Mouse (Mus musculus) heart, postnatal 0 days (tissue): ENCODE data around the gene Gm20518. TPM values are rescaled to one million over a fixed set of nuclear protein-coding genes. Genes with fewer than 3 reads are reported as not detected.

Experiments used
- ATAC-seq: fragments of 200-750 bp; cut with Nextera tagmentation; 2 replicates; pipeline ENCODE4 v1.8.0; 2017; ENCODE audit warnings: low read depth, moderate number of reproducible peaks, moderate library complexity; ENCODE audit not compliant: insufficient read depth
- DNase-seq: peaks from one replicate; pipeline ENCODE4 v3.0.0-alpha.2; 2016; ENCODE audit warnings: low spot score
- H3K27ac ChIP-seq: fragments of 300-500 bp; sonication (generic); 2 replicates; pipeline ENCODE4 v1.5.1; 2014; ENCODE audit warnings: low read depth, mild to moderate bottlenecking
- H3K27me3 ChIP-seq: fragments of 300-500 bp; sonication (generic); 2 replicates; pipeline ENCODE4 v1.6.1; 2014; ENCODE audit warnings: low read length, mixed read lengths; ENCODE audit not compliant: control insufficient read depth, insufficient read depth
- H3K36me3 ChIP-seq: fragments of 300-500 bp; sonication (generic); replicated peaks from 2 replicates; pipeline ENCODE4 v1.6.1; 2014; ENCODE audit warnings: low read length, mixed read lengths; ENCODE audit not compliant: control insufficient read depth, insufficient read depth
- H3K4me1 ChIP-seq: fragments of 300-500 bp; sonication (generic); 2 replicates; pipeline ENCODE4 v1.6.1; 2014; ENCODE audit warnings: antibody characterized with exemption; ENCODE audit not compliant: control insufficient read depth, insufficient read depth
- H3K4me2 ChIP-seq: fragments of 300-500 bp; sonication (generic); 2 replicates; pipeline ENCODE4 v1.6.1; 2014; ENCODE audit warnings: low read depth, mild to moderate bottlenecking, low read length, moderate library complexity
- H3K4me3 ChIP-seq: fragments of 300-500 bp; sonication (generic); 2 replicates; pipeline ENCODE4 v1.5.1; 2014; ENCODE audit warnings: low read depth, low read length
- H3K9ac ChIP-seq: fragments of 300-500 bp; sonication (generic); replicated peaks from 2 replicates; pipeline ENCODE4 v1.6.1; 2014; ENCODE audit warnings: low read depth, low read length, mixed read lengths
- H3K9me3 ChIP-seq: fragments of 300-500 bp; sonication (generic); replicated peaks from 2 replicates; pipeline ENCODE4 v1.6.1; 2016; ENCODE audit warnings: low read length; ENCODE audit not compliant: control insufficient read depth
- CTCF ChIP-seq: IDR thresholded peaks from 2 replicates; pipeline ENCODE4 v1.5.1; 2016; ENCODE audit warnings: antibody characterized with exemption, control low read depth, low read depth
- EP300 ChIP-seq: IDR thresholded peaks from 2 replicates; pipeline ENCODE4 v1.6.1; 2016; ENCODE audit warnings: antibody characterized with exemption, low read depth
- WGBS: fragments of 180-500 bp; shearing (Covaris S2); extraction: QIAGEN DNeasy Blood & Tissue Kit; methylation state at CpG from one replicate; pipeline ENCODE4 v1.1.7; 2014; 5-methylcytosine and 5-hydroxymethylcytosine counted together
- polyA plus RNA-seq: library from polyadenylated mRNA; unstranded; fragments of >200 nt; fragmentation: Nextera tagmentation; extraction: Ambion mirVana; gene quantifications from 2 replicates; pipeline ENCODE4 v1.2.1, GENCODE M21; 2015
- total RNA-seq: library from RNA; depleted of rRNA; stranded (reverse); fragments of >200 nt; gene quantifications from 2 replicates; pipeline ENCODE4 v1.2.3, GENCODE M21; 2014; ENCODE audit warnings: low replicate concordance; rRNA removed

Gene Gm20518
- total and polyA plus RNA-seq, 2 experiments from 2014 or later = 0.05 TPM; not detected in 1

GRCm38 (mm10) chr16:17796519-17796918 is 95.0 kb downstream of the Gm20518 start:
- peak overlapping the region; percentile 4; the same call in 1 of the 2 replicates for H3K27ac ChIP-seq
- peak overlapping the region; percentile 77 for H3K4me2 ChIP-seq
- no peaks in the 10 kb centered on the region; the same call in 1 of the 2 replicates for H3K4me1 ChIP-seq
- peaks cover 46% of the 10 kb centered on the region for H3K27me3 ChIP-seq
- TF ChIP-seq EP300 (no peak), CTCF (no peak)
- DNase-seq = no peak
- no peaks in the 10 kb centered on the region for H3K9me3 ChIP-seq
- H3K4me3 ChIP-seq = peak overlapping the region; percentile 60
- H3K36me3 ChIP-seq = peaks cover 14% of the 10 kb centered on the region
- no peak for ATAC-seq
- H3K9ac ChIP-seq = no peak overlapping the region

GRCm38 (mm10) chr16:17795643-17796042 is 95.8 kb downstream of the Gm20518 start:
- ATAC-seq (no peak), DNase-seq (no peak)
- H3K4me3 ChIP-seq = no peak overlapping the region
- no peaks in the 10 kb centered on the region for H3K9me3 ChIP-seq
- no peak overlapping the region for H3K9ac ChIP-seq
- WGBS = 75% methylated on average over 5 of the region's 5 CpGs
- no peak overlapping the region for H3K4me2 ChIP-seq
- H3K36me3 ChIP-seq = peaks cover 23% of the 10 kb centered on the region
- peaks cover 38% of the 10 kb centered on the region for H3K27me3 ChIP-seq
- no peaks in the 10 kb centered on the region; the same call in 1 of the 2 replicates for H3K4me1 ChIP-seq
- no peak overlapping the region for H3K27ac ChIP-seq
- TF ChIP-seq CTCF (no peak), EP300 (no peak)

- H3K36me3 ChIP-seq = peaks cover 35% of the 10 kb centered on the region
- no peaks in the 10 kb centered on the region for H3K9me3 ChIP-seq
- TF ChIP-seq EP300 = no peak
- H3K4me1 ChIP-seq = no peaks in the 10 kb centered on the region; the same call in 1 of the 2 replicates
- ATAC-seq (no peak), DNase-seq (no peak)
- H3K4me2 ChIP-seq = no peak overlapping the region
- H3K27me3 ChIP-seq = peaks cover 25% of the 10 kb centered on the region
- H3K9ac ChIP-seq = no peak overlapping the region
- no peak overlapping the region for H3K4me3 ChIP-seq
- 86% methylated on average over 4 of the region's 4 CpGs for WGBS
- no peak overlapping the region for H3K27ac ChIP-seq
Measured at GRCm38 (mm10) chr16:17794047-17794446, 97.4 kb downstream of the Gm20518 start.

GRCm38 (mm10) chr16:17792728-17793127 is 98.7 kb downstream of the Gm20518 start:
- Histone ChIP-seq H3K9ac (no peak overlapping the region), H3K4me3 (no peak overlapping the region), H3K36me3 (peaks cover 47% of the 10 kb centered on the region), H3K27me3 (peaks cover 12% of the 10 kb centered on the region), H3K4me2 (no peak overlapping the region), H3K4me1 (no peaks in the 10 kb centered on the region; the same call in 1 of the 2 replicates), H3K27ac (no peak overlapping the region), H3K9me3 (no peaks in the 10 kb centered on the region)
- WGBS = 79% methylated on average over 3 of the region's 3 CpGs
- TF ChIP-seq CTCF = no peak
- TF ChIP-seq EP300 = no peak
- ATAC-seq = no peak
- DNase-seq = no peak

GRCm38 (mm10) chr16:17785337-17785736 is 106.1 kb downstream of the Gm20518 start:
- peaks cover 70% of the 10 kb centered on the region for H3K36me3 ChIP-seq

More at GRCm38 (mm10) chr16:17785337-17785736, 106.1 kb downstream of the Gm20518 start:
- Histone ChIP-seq H3K9ac (no peak overlapping the region), H3K9me3 (no peaks in the 10 kb centered on the region), H3K4me1 (no peaks in the 10 kb centered on the region), H3K27ac (no peak overlapping the region), H3K4me3 (no peak overlapping the region), H3K4me2 (no peak overlapping the region), H3K27me3 (no peaks in the 10 kb centered on the region)
- ATAC-seq (no peak), DNase-seq (no peak)
- no peak for TF ChIP-seq EP300
- TF ChIP-seq CTCF = peak; percentile 45
- 59% methylated on average over 3 of the region's 3 CpGs for WGBS

Other genes with a start within 250 kb of the Gm20518 start
- 3.6 TPM in 1 of 2 replicates, not detected in the other for gene Ccdc74a, start 245.2 kb downstream of the Gm20518 start, total RNA-seq
- 1.5 and 2.5 TPM in 2 replicates for gene Ccdc74a, start 245.2 kb downstream of the Gm20518 start, polyA plus RNA-seq
- 40.2 and 63.7 TPM in 2 replicates for gene Med15, start 158.8 kb downstream of the Gm20518 start, total RNA-seq
- gene Med15, start 158.8 kb downstream of the Gm20518 start, polyA plus RNA-seq = 18.0 and 18.6 TPM in 2 replicates
- 42.0 and 47.4 TPM in 2 replicates for gene Klhl22, start 132.1 kb downstream of the Gm20518 start, total RNA-seq
- 21.7 and 23.0 TPM in 2 replicates for gene Klhl22, start 132.1 kb downstream of the Gm20518 start, polyA plus RNA-seq
- 19.3 and 25.4 TPM in 2 replicates for gene Scarf2, start 94.4 kb downstream of the Gm20518 start, total RNA-seq
- gene Scarf2, start 94.4 kb downstream of the Gm20518 start, polyA plus RNA-seq = 2.6 and 2.8 TPM in 2 replicates
- not detected in 2 replicates for gene B830017H08Rik, start 58.5 kb downstream of the Gm20518 start, total RNA-seq
- gene B830017H08Rik, start 58.5 kb downstream of the Gm20518 start, polyA plus RNA-seq = not detected in 2 replicates
- 0.27 and 1.1 TPM in 2 replicates for gene Car15, start 53.3 kb downstream of the Gm20518 start, total RNA-seq
- gene Car15, start 53.3 kb downstream of the Gm20518 start, polyA plus RNA-seq = 0.25 and 0.44 TPM in 2 replicates
- gene Tssk1, start 2.6 kb upstream of the Gm20518 start, total RNA-seq = not detected in 2 replicates
- 0.08 and 0.14 TPM in 2 replicates for gene Tssk1, start 2.6 kb upstream of the Gm20518 start, polyA plus RNA-seq
- gene Dgcr2, start 6.9 kb upstream of the Gm20518 start, total RNA-seq = 61.8 and 78.5 TPM in 2 replicates
- gene Dgcr2, start 6.9 kb upstream of the Gm20518 start, polyA plus RNA-seq = 30.4 and 31.9 TPM in 2 replicates
- not detected in 2 replicates for gene Tssk2, start 7.0 kb upstream of the Gm20518 start, total RNA-seq
- not detected in 2 replicates for gene Tssk2, start 7.0 kb upstream of the Gm20518 start, polyA plus RNA-seq
- 25.4 and 28.3 TPM in 2 replicates for gene Ess2, start 19.7 kb upstream of the Gm20518 start, total RNA-seq
- 18.5 and 19.4 TPM in 2 replicates for gene Ess2, start 19.7 kb upstream of the Gm20518 start, polyA plus RNA-seq
- not detected in 2 replicates for gene Gsc2, start 23.4 kb upstream of the Gm20518 start, total RNA-seq
- not detected in 2 replicates for gene Gsc2, start 23.4 kb upstream of the Gm20518 start, polyA plus RNA-seq
- gene Slc25a1, start 36.5 kb upstream of the Gm20518 start, total RNA-seq = 38.2 and 46.8 TPM in 2 replicates
- gene Slc25a1, start 36.5 kb upstream of the Gm20518 start, polyA plus RNA-seq = 14.8 and 17.5 TPM in 2 replicates
- not detected in 2 replicates for gene Vpreb2, start 88.8 kb upstream of the Gm20518 start, total RNA-seq
- gene Vpreb2, start 88.8 kb upstream of the Gm20518 start, polyA plus RNA-seq = not detected in 2 replicates
- gene Dgcr6, start 161.2 kb upstream of the Gm20518 start, total RNA-seq = 23.0 and 36.6 TPM in 2 replicates
- gene Dgcr6, start 161.2 kb upstream of the Gm20518 start, polyA plus RNA-seq = 83.5 and 94.3 TPM in 2 replicates
- gene Prodh, start 198.5 kb upstream of the Gm20518 start, total RNA-seq = 9.5 and 24.4 TPM in 2 replicates
- 4.2 and 5.5 TPM in 2 replicates for gene Prodh, start 198.5 kb upstream of the Gm20518 start, polyA plus RNA-seq
- 1.9 and 6.3 TPM in 2 replicates for gene Rtn4r, start 236.0 kb upstream of the Gm20518 start, total RNA-seq
- 0.34 and 1.5 TPM in 2 replicates for gene Rtn4r, start 236.0 kb upstream of the Gm20518 start, polyA plus RNA-seq